Comparison of ENCODE assay signal across 12 mouse cellular contexts in the genomic region with DNA sequence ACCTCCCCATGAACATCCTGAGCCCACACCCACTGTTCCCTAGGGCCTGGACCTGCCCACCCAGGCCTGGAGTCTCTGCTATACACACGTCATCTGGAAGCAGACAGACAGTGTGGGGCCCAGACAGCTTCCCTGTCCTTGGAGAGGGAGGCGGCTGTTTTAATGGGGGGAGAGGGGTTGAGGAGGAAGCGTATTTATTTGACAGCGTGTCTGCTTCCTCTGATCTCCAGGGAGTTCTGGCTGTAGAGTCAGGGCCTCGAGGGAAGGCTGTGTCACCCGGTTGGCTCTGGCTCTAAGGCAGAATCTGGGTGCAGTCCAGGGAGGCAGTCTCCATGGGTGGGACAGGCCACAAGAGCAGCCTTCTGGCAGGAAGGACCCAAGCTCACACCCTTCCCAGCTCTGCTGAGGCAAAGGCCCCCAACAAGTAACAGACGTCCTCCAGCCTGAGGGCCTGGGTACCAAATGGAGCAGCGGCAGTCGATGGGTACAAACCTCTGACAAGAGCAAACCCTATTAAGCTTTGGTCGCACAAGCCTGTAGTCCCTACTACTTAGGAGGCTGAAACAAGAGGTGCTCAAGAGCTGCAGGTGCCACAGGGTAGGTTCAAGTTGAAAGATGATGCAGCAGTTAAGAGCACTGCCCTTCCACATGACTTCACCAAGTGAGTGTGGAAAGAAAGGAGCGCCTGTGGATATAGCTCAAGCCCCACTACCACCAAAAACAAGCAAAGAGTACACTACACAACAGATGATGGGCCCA. TPM values are rescaled to one million over a fixed set of nuclear protein-coding genes. Genes with fewer than 3 reads are reported as not detected.
DNase-seq lines count a peak whose midpoint lies in the region; ATAC-seq and TF ChIP-seq lines count a peak whose summit lies in the region.
"Had no signal": no experiment of that assay in that cellular context is flagged by ENCODE, and none has a peak within 500 bp of the region (broad histone marks: within the 10 kb centered on the region; RNA-seq: fewer than 3 reads in every experiment).

No protein-coding gene starts in this region.

- H3K27me3 ChIP-seq in kidney, adult 2 months (replicated peaks; ENCODE audit: control insufficient read depth, insufficient read depth, low read length), result no peaks in the 10 kb centered on the region
- no peaks in the 10 kb centered on the region for H3K27me3 ChIP-seq in heart, embryonic 13.5 days (replicated peaks)
- no peaks in the 10 kb centered on the region for H3K27me3 ChIP-seq in myocyte (ENCODE audit: control insufficient read depth, insufficient read depth, insufficient read length)
- H3K27me3 ChIP-seq in neural tube, embryonic 15.5 days (replicated peaks), result no peaks in the 10 kb centered on the region
- H3K27me3 ChIP-seq: forebrain, embryonic 13.5 days had no signal

- no peak for ATAC-seq in heart, embryonic 13.5 days (ENCODE audit: extremely low read depth, insufficient number of reproducible peaks, low FRiP score, low TSS enrichment)
- ATAC-seq in neural tube, embryonic 15.5 days (ENCODE audit: low FRiP score), result no peak
- no peak for ATAC-seq in megakaryocyte-erythroid progenitor cell, adult 5-6 weeks (replicated peaks; ENCODE audit: low FRiP score, low TSS enrichment, poor library complexity, severe bottlenecking)
- ATAC-seq in frontal cortex, adult (ENCODE audit: low TSS enrichment), result no peak
- ATAC-seq: forebrain, embryonic 13.5 days had no signal

- no peaks in the 10 kb centered on the region for H3K36me3 ChIP-seq in kidney, adult 2 months (ENCODE audit: control insufficient read depth, insufficient read depth, low read length)
- H3K36me3 ChIP-seq in heart, embryonic 13.5 days, result no peaks in the 10 kb centered on the region
- H3K36me3 ChIP-seq in myocyte (ENCODE audit: control insufficient read depth, insufficient read depth), result no peaks in the 10 kb centered on the region
- H3K36me3 ChIP-seq in neural tube, embryonic 15.5 days, result no peaks in the 10 kb centered on the region

- DNase-seq in kidney, adult 2 months, result peak; percentile 34
- no peak for DNase-seq in kidney, adult 8-10 months
- DNase-seq in adrenal gland, postnatal 14 days, result peak; percentile 81

- no peaks in the 10 kb centered on the region for H3K9me3 ChIP-seq in heart, embryonic 13.5 days
- no peaks in the 10 kb centered on the region for H3K9me3 ChIP-seq in neural tube, embryonic 15.5 days (replicated peaks)
- H3K9me3 ChIP-seq: forebrain, embryonic 13.5 days had no signal

- H3K4me2 ChIP-seq in heart, embryonic 13.5 days, result no peak overlapping the region
- peak overlapping the region; percentile 76 for H3K4me2 ChIP-seq in myocyte (ENCODE audit: low read depth)
- no peak overlapping the region for H3K4me2 ChIP-seq in neural tube, embryonic 15.5 days
- H3K4me2 ChIP-seq: forebrain, embryonic 13.5 days had no signal

- H3K4me3 ChIP-seq in kidney, adult 2 months (ENCODE audit: insufficient read depth, low read depth, low read length), result no peak overlapping the region
- H3K4me3 ChIP-seq in heart, embryonic 13.5 days, result no peak overlapping the region
- H3K4me3 ChIP-seq in myocyte, result no peak overlapping the region
- no peak overlapping the region for H3K4me3 ChIP-seq in neural tube, embryonic 15.5 days (replicated peaks)
- H3K4me3 ChIP-seq: forebrain, embryonic 13.5 days had no signal

- WGBS in kidney, adult 2 months, result 73% methylated on average over 11 of the region's 11 CpGs
- 60% methylated on average over 11 of the region's 11 CpGs for WGBS in heart, embryonic 13.5 days
- 76% methylated on average over 11 of the region's 11 CpGs for WGBS in neural tube, embryonic 15.5 days

- no peak for TF ChIP-seq POLR2A in kidney, adult 2 months (IDR thresholded peaks at IDR 0.05; ENCODE audit: low read depth, low read length)
- no peak for TF ChIP-seq POLR2A in myocyte (IDR thresholded peaks at IDR 0.05; ENCODE audit: insufficient read length, low read depth)

- 0 out of 2 replicates have a peak overlapping the region, but pooled peaks have one; percentile 28 for H3K9ac ChIP-seq in heart, embryonic 13.5 days
- H3K9ac ChIP-seq in neural tube, embryonic 15.5 days (replicated peaks), result no peak overlapping the region
- H3K9ac ChIP-seq: forebrain, embryonic 13.5 days had no signal

- no peak overlapping the region for H3ac ChIP-seq in myocyte (ENCODE audit: control insufficient read depth, insufficient read length)

- no peak overlapping the region for H3K27ac ChIP-seq in kidney, adult 2 months (ENCODE audit: insufficient read depth, low read depth, low read length)
- H3K27ac ChIP-seq in heart, embryonic 13.5 days (replicated peaks), result peak overlapping the region; percentile 24; the same call in 1 of the 2 replicates
- H3K27ac ChIP-seq in neural tube, embryonic 15.5 days (replicated peaks), result no peak overlapping the region
- H3K27ac ChIP-seq: forebrain, embryonic 13.5 days had no signal

- H3K4me1 ChIP-seq in kidney, adult 2 months (ENCODE audit: control insufficient read depth, insufficient read depth, low read length), result no peaks in the 10 kb centered on the region
- peaks cover 50% of the 10 kb centered on the region for H3K4me1 ChIP-seq in heart, embryonic 13.5 days
- H3K4me1 ChIP-seq in neural tube, embryonic 15.5 days, result peaks cover 22% of the 10 kb centered on the region
- H3K4me1 ChIP-seq: forebrain, embryonic 13.5 days had no signal

- no peaks in the 10 kb centered on the region for H3K79me2 ChIP-seq in myocyte (ENCODE audit: control insufficient read depth, insufficient read depth)

- TF ChIP-seq CTCF in kidney, adult 2 months (conservative IDR thresholded peaks at IDR 0.05; ENCODE audit: insufficient read depth, insufficient read length, low read depth, low read length), result no peak

TF ChIP-seq in myocyte, 11 proteins besides CTCF, POLR2A, EP300 and RAD21:
- no peak for TF ChIP-seq REST (IDR thresholded peaks at IDR 0.05; ENCODE audit: insufficient read depth, insufficient read length)
- TF ChIP-seq SRF (IDR thresholded peaks at IDR 0.05; ENCODE audit: control insufficient read depth, insufficient read length, low read depth), result no peak
- no peak for TF ChIP-seq E2F4 (IDR thresholded peaks at IDR 0.05; ENCODE audit: insufficient read depth)
- no peak for TF ChIP-seq MYOG (IDR thresholded peaks at IDR 0.05; ENCODE audit: control insufficient read depth in 1 of 3, insufficient read depth in 1 of 3, insufficient read length in 2 of 3, low read depth in 2 of 3)
- no peak for TF ChIP-seq MAX (IDR thresholded peaks at IDR 0.05; ENCODE audit: low read depth)
- peak in 1 of 3 experiments; percentile 2 for TF ChIP-seq MYOD1 (IDR thresholded peaks at IDR 0.05; ENCODE audit: control insufficient read depth in 1 of 3, insufficient read length in 2 of 3, low read depth in 2 of 3)
- TF ChIP-seq TCF12 (IDR thresholded peaks at IDR 0.05; ENCODE audit: insufficient read depth, poor library complexity, severe bottlenecking), result no peak
TF ChIP-seq in myocyte: peak in this region for 1.

RNA-seq across cellular contexts. Expression of a gene that starts 9.5 kb away (rescaled TPM):
- polyA plus RNA-seq in kidney, adult 2 months (2012; rRNA removed), result 2.1 and 13.2 TPM in 2 replicates
- total RNA-seq in adrenal gland, postnatal 14 days (2021), result 41.6 and 78.5 TPM in 2 replicates
- polyA plus RNA-seq in heart, embryonic 13.5 days (2015; fragmentation: Nextera tagmentation; extraction: Ambion mirVana), result 3.5 and 4.3 TPM in 2 replicates
- polyA plus RNA-seq in myocyte (2012; fragmentation: generic; extraction: Trizol), result 17.3 TPM
- polyA plus RNA-seq in neural tube, embryonic 15.5 days (2015; fragmentation: Nextera tagmentation; extraction: Ambion mirVana), result 5.0 and 50.9 TPM in 2 replicates
- 12.1 and 19.1 TPM in 2 replicates for total RNA-seq in megakaryocyte-erythroid progenitor cell, adult 5-6 weeks (2014; fragmentation: Nextera tagmentation)
- total RNA-seq in megakaryocyte-erythroid progenitor cell, adult 5-6 weeks (2017), result 3.6 and 10.0 TPM in 2 replicates

RNA-seq across cellular contexts. Expression of a gene that starts 41.6 kb away (rescaled TPM):
- polyA plus RNA-seq in kidney, adult 2 months (2012; rRNA removed), result 34.4 and 68.9 TPM in 2 replicates
- 321 and 322 TPM in 2 replicates for total RNA-seq in adrenal gland, postnatal 14 days (2021)
- 467 and 522 TPM in 2 replicates for polyA plus RNA-seq in heart, embryonic 13.5 days (2015; fragmentation: Nextera tagmentation; extraction: Ambion mirVana)
- 168 TPM for polyA plus RNA-seq in myocyte (2012; fragmentation: generic; extraction: Trizol)
- 1,008 and 1,082 TPM in 2 replicates for polyA plus RNA-seq in neural tube, embryonic 15.5 days (2015; fragmentation: Nextera tagmentation; extraction: Ambion mirVana)
- 186 and 213 TPM in 2 replicates for total RNA-seq in megakaryocyte-erythroid progenitor cell, adult 5-6 weeks (2014; fragmentation: Nextera tagmentation)
- 282 and 332 TPM in 2 replicates for total RNA-seq in megakaryocyte-erythroid progenitor cell, adult 5-6 weeks (2017)

RNA-seq across cellular contexts. Expression of a gene that starts 59.6 kb away (rescaled TPM):
- not detected in 2 replicates for polyA plus RNA-seq in kidney, adult 2 months (2012; rRNA removed)
- not detected in 2 replicates for total RNA-seq in adrenal gland, postnatal 14 days (2021)
- polyA plus RNA-seq in heart, embryonic 13.5 days (2015; fragmentation: Nextera tagmentation; extraction: Ambion mirVana), result not detected in 2 replicates
- not detected for polyA plus RNA-seq in myocyte (2012; fragmentation: generic; extraction: Trizol)
- polyA plus RNA-seq in neural tube, embryonic 15.5 days (2015; fragmentation: Nextera tagmentation; extraction: Ambion mirVana), result not detected in 2 replicates
- not detected in 2 replicates for total RNA-seq in megakaryocyte-erythroid progenitor cell, adult 5-6 weeks (2014; fragmentation: Nextera tagmentation)
- not detected in 2 replicates for total RNA-seq in megakaryocyte-erythroid progenitor cell, adult 5-6 weeks (2017)
- total RNA-seq: ES-E14 had no signal
- polyA plus RNA-seq: forebrain, embryonic 13.5 days; intestine, embryonic 14.5 days; liver, adult 2 months had no signal

Comparison
In these comparisons a context has a peak if more than half of its experiments do, and no peak if none do; other contexts are left out.
1. DNase-seq: peak in kidney, adult 2 months (single experiment) and adrenal gland, postnatal 14 days (single experiment); none in kidney, adult 8-10 months (0 of 2).